Mouse (Mus musculus) heart, embryonic 14.5 days (tissue): ENCODE results near the gene Mrpl52. TPM values are rescaled to one million over a fixed set of nuclear protein-coding genes. Genes with fewer than 3 reads are reported as not detected.

ENCODE experiments used
- ATAC-seq: fragments of 200-750 bp; cut with Nextera tagmentation; 2 replicates; pipeline ENCODE4 v1.8.0; 2017; ENCODE audit warnings: low read depth, moderate TSS enrichment; ENCODE audit not compliant: insufficient number of reproducible peaks, insufficient read depth, low FRiP score
- H3K27ac ChIP-seq, 2 experiments: fragments of 200-500 bp in 1 of 2; fragments of 300-500 bp in 1 of 2; sonication (generic) in 1 of 2; replicated peaks in 1 of 2; 2 replicates each; pipeline ENCODE4 v1.5.1; 2012 to 2014; ENCODE audit warnings: low read depth in 2 of 2, low read length in 2 of 2, control low read depth in 1 of 2, mild to moderate bottlenecking in 1 of 2, mixed read lengths in 1 of 2; ENCODE audit not compliant: control insufficient read depth in 1 of 2, insufficient read depth in 1 of 2
- H3K27me3 ChIP-seq: fragments of 300-500 bp; sonication (generic); 2 replicates; pipeline ENCODE4 v1.6.1; 2014; ENCODE audit warnings: mild to moderate bottlenecking, low read length, control low read depth; ENCODE audit not compliant: control insufficient read depth, insufficient read depth
- H3K36me3 ChIP-seq: fragments of 300-500 bp; sonication (generic); 2 replicates; pipeline ENCODE4 v1.6.1; 2014; ENCODE audit warnings: mild to moderate bottlenecking, control low read depth, low read length, mixed read lengths; ENCODE audit not compliant: control insufficient read depth, insufficient read depth
- H3K4me1 ChIP-seq, 2 experiments: fragments of 200-500 bp in 1 of 2; fragments of 300-500 bp in 1 of 2; sonication (generic) in 1 of 2; 2 replicates each; pipeline ENCODE4 v1.6.1; 2012 to 2014; ENCODE audit warnings: low read length in 2 of 2, control low read depth in 1 of 2, mixed read lengths in 1 of 2; ENCODE audit not compliant: control insufficient read depth in 2 of 2, insufficient read depth in 2 of 2
- H3K4me2 ChIP-seq: fragments of 300-500 bp; sonication (generic); 2 replicates; pipeline ENCODE4 v1.6.1; 2014; ENCODE audit warnings: mild to moderate bottlenecking, low read length
- H3K4me3 ChIP-seq, 2 experiments: fragments of 200-500 bp in 1 of 2; fragments of 300-500 bp in 1 of 2; sonication (generic) in 1 of 2; 2 replicates each; pipeline ENCODE4 v1.5.1; 2012 to 2014; ENCODE audit warnings: low read length in 2 of 2, mild to moderate bottlenecking in 2 of 2, control low read depth in 1 of 2, low read depth in 1 of 2, moderate library complexity in 1 of 2; ENCODE audit not compliant: control insufficient read depth in 1 of 2, insufficient read depth in 1 of 2
- H3K9ac ChIP-seq: fragments of 300-500 bp; sonication (generic); 2 replicates; pipeline ENCODE4 v1.6.1; 2014; ENCODE audit warnings: mild to moderate bottlenecking, low read length
- H3K9me3 ChIP-seq: fragments of 300-500 bp; sonication (generic); 2 replicates; pipeline ENCODE4 v1.6.1; 2016; ENCODE audit warnings: low read length, control low read depth; ENCODE audit not compliant: control insufficient read depth
- WGBS: fragments of 180-500 bp; shearing (Covaris S2); extraction: QIAGEN DNeasy Blood & Tissue Kit; methylation state at CpG from one replicate; pipeline ENCODE4 v1.1.7; 2014; 5-methylcytosine and 5-hydroxymethylcytosine counted together
- polyA plus RNA-seq: library from polyadenylated mRNA; unstranded; fragments of >200 nt; fragmentation: Nextera tagmentation; extraction: Ambion mirVana; gene quantifications from 2 replicates; pipeline ENCODE4 v1.2.1, GENCODE M21; 2014

Gene Mrpl52
- polyA plus RNA-seq, 1 experiment from 2014 or later, result 307 TPM

DNA sequence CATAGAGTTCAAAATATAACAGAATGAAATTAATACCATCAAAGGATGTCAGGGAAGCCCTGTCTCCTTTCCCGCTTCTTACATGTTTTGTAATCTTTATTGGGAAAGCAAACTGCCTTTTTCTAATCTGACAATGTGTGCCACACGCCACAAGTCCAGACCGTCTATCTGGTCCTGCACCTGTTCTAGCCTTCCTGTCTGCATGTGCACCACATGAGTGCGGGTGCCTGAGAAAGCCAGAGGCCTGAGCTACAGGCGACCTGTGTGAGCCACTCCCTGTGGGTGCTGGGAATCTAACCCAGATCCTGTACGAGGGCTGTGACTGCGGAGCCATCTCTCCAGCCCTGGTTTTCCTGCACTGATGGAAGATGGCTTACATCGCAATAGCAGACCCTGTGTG, 42.3 kb upstream of the Mrpl52 start:
- no peaks in the 10 kb centered on the region for H3K9me3 ChIP-seq
- H3K27ac ChIP-seq, result no peak overlapping the region
- no peak overlapping the region for H3K4me2 ChIP-seq
- H3K4me3 ChIP-seq, result no peak overlapping the region
- H3K27me3 ChIP-seq, result no peaks in the 10 kb centered on the region
- ATAC-seq, result no peak
- no peak overlapping the region for H3K9ac ChIP-seq
- H3K4me1 ChIP-seq, result peaks cover 0 to 3% of the 10 kb centered on the region in 2 experiments; a peak in 2 of 4 replicates
- no peaks in the 10 kb centered on the region for H3K36me3 ChIP-seq
- 83% methylated on average over 8 of the region's 8 CpGs for WGBS

- no peak overlapping the region for H3K4me2 ChIP-seq
- no peak for ATAC-seq
- no peak overlapping the region for H3K4me3 ChIP-seq
- H3K27me3 ChIP-seq, result no peaks in the 10 kb centered on the region
- H3K36me3 ChIP-seq, result no peaks in the 10 kb centered on the region
- WGBS, result 77% methylated on average over 7 of the region's 7 CpGs
- peaks cover 0 to 3% of the 10 kb centered on the region in 2 experiments; a peak in 2 of 4 replicates for H3K4me1 ChIP-seq
- H3K9me3 ChIP-seq, result no peaks in the 10 kb centered on the region
- H3K27ac ChIP-seq, result no peak overlapping the region
- no peak overlapping the region for H3K9ac ChIP-seq
Observed at GRCm38 (mm10) chr14:54385968-54386618, 40.6 kb upstream of the Mrpl52 start.

GRCm38 (mm10) chr14:54387546-54387945, 39.2 kb upstream of the Mrpl52 start:
- Histone ChIP-seq H3K27me3 (no peaks in the 10 kb centered on the region), H3K9ac (no peak overlapping the region), H3K27ac (no peak overlapping the region), H3K4me3 (no peak overlapping the region), H3K9me3 (no peaks in the 10 kb centered on the region), H3K4me2 (no peak overlapping the region), H3K4me1 (peaks cover 0 to 3% of the 10 kb centered on the region in 2 experiments; a peak in 2 of 4 replicates), H3K36me3 (no peaks in the 10 kb centered on the region)
- ATAC-seq, result no peak
- 83% methylated on average over 6 of the region's 6 CpGs for WGBS

- Histone ChIP-seq H3K4me2 (no peak overlapping the region), H3K9ac (no peak overlapping the region), H3K36me3 (no peaks in the 10 kb centered on the region), H3K4me3 (no peak overlapping the region), H3K4me1 (no peaks in the 10 kb centered on the region), H3K27me3 (no peaks in the 10 kb centered on the region), H3K27ac (no peak overlapping the region), H3K9me3 (no peaks in the 10 kb centered on the region)
- 61% methylated on average over 6 of the region's 6 CpGs for WGBS
- no peak for ATAC-seq
Observed at GRCm38 (mm10) chr14:54390843-54391242, 35.9 kb upstream of the Mrpl52 start.

DNA sequence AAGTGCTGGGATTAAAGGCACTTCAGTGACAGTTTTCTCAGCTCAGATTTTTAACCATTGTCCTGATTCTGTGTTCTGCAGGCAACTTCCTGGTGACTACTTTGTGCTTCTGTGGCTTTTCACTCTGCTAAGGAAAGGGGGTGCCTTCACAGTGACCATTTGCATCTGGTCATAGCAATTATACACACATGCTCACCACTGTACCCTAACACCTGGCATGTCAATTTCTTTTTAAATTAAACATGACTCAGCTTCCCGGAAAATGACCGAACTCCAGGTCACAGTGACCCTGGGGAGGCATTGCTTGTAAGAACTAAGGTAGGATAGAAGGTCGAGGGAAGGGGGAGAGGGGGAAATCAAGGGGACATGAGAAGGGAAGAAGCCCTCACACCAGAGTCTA, 32.9 kb upstream of the Mrpl52 start:
- no peaks in the 10 kb centered on the region for H3K9me3 ChIP-seq
- no peak for ATAC-seq
- 71% methylated on average over 3 of the region's 3 CpGs for WGBS
- H3K4me1 ChIP-seq, result peaks cover 0 to 3% of the 10 kb centered on the region in 2 experiments; a peak in 1 of 4 replicates
- H3K36me3 ChIP-seq, result no peaks in the 10 kb centered on the region
- H3K9ac ChIP-seq, result no peak overlapping the region
- H3K27me3 ChIP-seq, result no peaks in the 10 kb centered on the region
- H3K4me2 ChIP-seq, result no peak overlapping the region
- no peak overlapping the region for H3K27ac ChIP-seq
- no peak overlapping the region for H3K4me3 ChIP-seq

GRCm38 (mm10) chr14:54394309-54394708, 32.4 kb upstream of the Mrpl52 start:
- H3K4me2 ChIP-seq, result no peak overlapping the region
- H3K27ac ChIP-seq, result no peak overlapping the region
- peaks cover 0 to 3% of the 10 kb centered on the region in 2 experiments; a peak in 1 of 4 replicates for H3K4me1 ChIP-seq
- no peak for ATAC-seq
- H3K36me3 ChIP-seq, result no peaks in the 10 kb centered on the region
- no peak overlapping the region for H3K9ac ChIP-seq
- H3K27me3 ChIP-seq, result no peaks in the 10 kb centered on the region
- H3K4me3 ChIP-seq, result no peak overlapping the region
- H3K9me3 ChIP-seq, result no peaks in the 10 kb centered on the region

DNA sequence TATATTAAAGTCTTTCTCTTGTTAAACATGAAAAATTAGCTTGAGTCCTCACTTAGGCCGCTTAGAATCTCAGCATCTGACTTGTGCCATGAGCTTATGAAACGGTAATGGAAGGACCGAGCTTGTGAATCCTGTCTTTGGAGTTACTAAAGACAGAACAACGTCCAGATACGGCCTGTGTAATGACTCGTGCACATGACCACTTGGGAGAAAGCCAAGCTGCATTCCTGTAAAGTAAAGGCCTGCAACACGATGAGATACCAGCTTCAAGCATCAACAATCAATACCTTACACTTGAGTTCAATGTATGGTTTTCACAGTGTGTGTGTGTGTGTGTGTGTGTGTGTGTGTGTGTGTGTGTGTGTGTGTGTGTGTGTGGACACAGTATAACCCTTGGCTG, 30.0 kb upstream of the Mrpl52 start:
- H3K4me2 ChIP-seq, result no peak overlapping the region
- no peak overlapping the region for H3K4me3 ChIP-seq
- no peaks in the 10 kb centered on the region for H3K27me3 ChIP-seq
- H3K36me3 ChIP-seq, result no peaks in the 10 kb centered on the region
- no peak overlapping the region for H3K27ac ChIP-seq
- H3K9me3 ChIP-seq, result no peaks in the 10 kb centered on the region
- H3K9ac ChIP-seq, result no peak overlapping the region
- no peak for ATAC-seq
- WGBS, result 33% methylated on average over 7 of the region's 7 CpGs
- H3K4me1 ChIP-seq, result peaks cover 0 to 3% of the 10 kb centered on the region in 2 experiments; a peak in 1 of 4 replicates
